ENCODE assay signal across 17 mouse cellular contexts in the genomic region with DNA sequence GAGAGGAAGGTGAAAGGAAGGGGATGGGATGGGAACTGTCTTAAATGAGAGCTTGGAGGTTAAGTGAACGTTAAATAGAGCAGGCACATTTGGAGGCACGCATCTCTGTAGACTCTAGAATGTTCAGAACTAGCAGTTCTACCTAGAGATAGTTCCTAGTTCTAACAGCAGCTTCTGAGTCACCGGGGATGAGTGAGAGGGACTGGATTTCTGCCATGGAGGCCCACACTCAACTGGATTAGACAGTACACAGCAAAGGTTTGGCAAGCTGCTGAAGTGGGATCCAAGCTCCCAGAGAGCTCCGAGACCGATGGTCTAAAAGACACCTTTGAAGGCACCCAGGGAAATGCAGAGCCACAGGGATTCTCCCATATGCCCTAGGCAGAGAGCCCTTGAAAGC.
DNase-seq lines count a peak whose midpoint lies in the region; ATAC-seq lines count a peak whose summit lies in the region.
"Had no signal": no experiment of that assay in that cellular context is flagged by ENCODE, and none has a peak within 500 bp of the region (broad histone marks: within the 10 kb centered on the region; RNA-seq: fewer than 3 reads in every experiment).

No protein-coding gene starts in this region.

- peak; percentile 44 for DNase-seq in layer of hippocampus, adult 11-12 months (ENCODE audit: low spot score)
- DNase-seq in layer of hippocampus, postnatal 25 days (ENCODE audit: extremely low spot score in 1 of 2, low spot score in 1 of 2) = no peak
- DNase-seq in frontal cortex, postnatal 36 days (ENCODE audit: low spot score in 2 of 2) = peak; percentile 55 to 69
- DNase-seq in left cerebral cortex, adult 8-10 months (ENCODE audit: low spot score in 2 of 2) = peak; percentile 8 to 76
- peak; percentile 55 to 72 for DNase-seq in right cerebral cortex, postnatal 36 days (ENCODE audit: low spot score in 2 of 2)
- no peak for DNase-seq in embryo, embryonic 9.5 days (ENCODE audit: extremely low spot score)
- no peak for DNase-seq in gastrocnemius, postnatal 4 days (ENCODE audit: low spot score in 2 of 2)
- DNase-seq: adrenal gland, postnatal 14 days; cerebellum, adult 8-10 months; gastrocnemius, postnatal 14 days; kidney, adult 18-20 months; kidney, postnatal 10 days; lung, adult 2 months; lung, postnatal 36 days; thymus, adult 2 months had no signal

- no peak for ATAC-seq in granulocyte monocyte progenitor cell, adult 5-6 weeks (replicated peaks; ENCODE audit: poor library complexity, severe bottlenecking)
- ATAC-seq: forebrain, embryonic 16.5 days had no signal

Comparison
In these comparisons a context has a peak if more than half of its experiments do, and no peak if none do; other contexts are left out.
1. DNase-seq: peak in layer of hippocampus, adult 11-12 months (single experiment), frontal cortex, postnatal 36 days (2 of 2), left cerebral cortex, adult 8-10 months (2 of 2) and right cerebral cortex, postnatal 36 days (2 of 2); none in layer of hippocampus, postnatal 25 days (0 of 2), embryo, embryonic 9.5 days (single experiment) and gastrocnemius, postnatal 4 days (0 of 2).